Mouse (Mus musculus) bone marrow, adult 2 months (tissue): ENCODE measurements around the gene Wdr75. TPM values are rescaled to one million over a fixed set of nuclear protein-coding genes. Genes with fewer than 3 reads are reported as not detected.

Source experiments
- H3K27ac ChIP-seq: fragments of 200-500 bp; 2 replicates; pipeline ENCODE4 v1.5.1; 2012; ENCODE audit warnings: low read depth, mild to moderate bottlenecking, control low read depth, inconsistent platforms, low read length; ENCODE audit not compliant: control insufficient read depth, poor library complexity, insufficient read depth
- H3K4me1 ChIP-seq: fragments of 200-500 bp; 2 replicates; pipeline ENCODE4 v1.6.1; 2011; ENCODE audit warnings: low read length; ENCODE audit not compliant: control insufficient read depth, insufficient read depth
- H3K4me3 ChIP-seq: fragments of 200-500 bp; replicated peaks from 2 replicates; pipeline ENCODE3; 2011; ENCODE audit warnings: mild to moderate bottlenecking, low read depth, low read length, control low read depth; ENCODE audit not compliant: control insufficient read depth
- CTCF ChIP-seq: fragments of 200-500 bp; IDR thresholded peaks from 2 replicates; pipeline ENCODE4 v1.5.1; 2011; ENCODE audit warnings: low read length, control low read depth; ENCODE audit not compliant: control insufficient read depth, insufficient read depth
- POLR2A ChIP-seq: fragments of 200-500 bp; IDR thresholded peaks from 2 replicates; pipeline ENCODE4 v1.6.1; 2011; ENCODE audit warnings: low read depth, mild to moderate bottlenecking, control low read depth, low read length, borderline replicate concordance; ENCODE audit not compliant: control insufficient read depth
- WGBS: fragments of 180-500 bp; shearing (Covaris S2); methylation state at CpG from one replicate; pipeline ENCODE4 v1.1.7; 2018; 5-methylcytosine and 5-hydroxymethylcytosine counted together
- polyA plus RNA-seq: library from polyadenylated mRNA; stranded (reverse); fragments of >200 nt; gene quantifications from 2 replicates; pipeline ENCODE4 v1.2.4, GENCODE M21; 2011; ENCODE audit warnings: low replicate concordance; ENCODE audit not compliant: missing spikeins, insufficient read depth, insufficient read length

Wdr75 gene
- polyA plus RNA-seq, 1 experiment = 91.3 TPM

- no peaks in the 10 kb centered on the region; the same call in 1 of the 2 replicates for H3K4me1 ChIP-seq
- TF ChIP-seq POLR2A (no peak), CTCF (no peak)
- H3K4me3 ChIP-seq = no peak overlapping the region
- no peak overlapping the region for H3K27ac ChIP-seq
Measured at GRCm38 (mm10) chr1:45861162-45861561, 66.2 kb downstream of the Wdr75 start.

GRCm38 (mm10) chr1:45863641-45864040 lies 68.7 kb downstream of the Wdr75 start:
- 82% methylated on average over 3 of the region's 3 CpGs for WGBS

GRCm38 (mm10) chr1:45864564-45865014 lies 69.6 kb downstream of the Wdr75 start:
- H3K4me3 ChIP-seq = no peak overlapping the region
- no peak for TF ChIP-seq POLR2A
- H3K27ac ChIP-seq = no peak overlapping the region
- peaks cover 1% of the 10 kb centered on the region; the same call in 1 of the 2 replicates for H3K4me1 ChIP-seq
- 54% methylated on average over 4 of the region's 4 CpGs for WGBS

More at GRCm38 (mm10) chr1:45863641-45864040, 68.7 kb downstream of the Wdr75 start:
- no peak for TF ChIP-seq CTCF
- no peak for TF ChIP-seq POLR2A
- no peak overlapping the region for H3K4me3 ChIP-seq
- H3K27ac ChIP-seq = no peak overlapping the region
- H3K4me1 ChIP-seq = no peaks in the 10 kb centered on the region; the same call in 1 of the 2 replicates

GRCm38 (mm10) chr1:45865316-45865715 lies 70.3 kb downstream of the Wdr75 start:
- 53% methylated on average over 1 of the region's 1 CpGs for WGBS
- H3K4me3 ChIP-seq = no peak overlapping the region
- no peak overlapping the region; the same call in 1 of the 2 replicates for H3K27ac ChIP-seq
- H3K4me1 ChIP-seq = peaks cover 1% of the 10 kb centered on the region; the same call in 1 of the 2 replicates
- TF ChIP-seq POLR2A (no peak), CTCF (no peak)

GRCm38 (mm10) chr1:45865727-45866126 lies 70.8 kb downstream of the Wdr75 start:
- peaks cover 1% of the 10 kb centered on the region; the same call in 1 of the 2 replicates for H3K4me1 ChIP-seq
- no peak for TF ChIP-seq CTCF
- no peak for TF ChIP-seq POLR2A
- no peak overlapping the region for H3K4me3 ChIP-seq
- 14% methylated on average over 5 of the region's 5 CpGs for WGBS
- no peak overlapping the region; the same call in 1 of the 2 replicates for H3K27ac ChIP-seq

GRCm38 (mm10) chr1:45866288-45867018 lies 71.5 kb downstream of the Wdr75 start:
- Histone ChIP-seq H3K27ac (no peak overlapping the region), H3K4me3 (no peak overlapping the region), H3K4me1 (peaks cover 1% of the 10 kb centered on the region; the same call in 1 of the 2 replicates)
- TF ChIP-seq CTCF (no peak), POLR2A (no peak)
- 64% methylated on average over 3 of the region's 3 CpGs for WGBS

GRCm38 (mm10) chr1:45868050-45868449 lies 73.1 kb downstream of the Wdr75 start:
- H3K27ac ChIP-seq = no peak overlapping the region; the same call in 1 of the 2 replicates
- H3K4me1 ChIP-seq = peaks cover 1% of the 10 kb centered on the region; the same call in 1 of the 2 replicates
- TF ChIP-seq CTCF (no peak), POLR2A (no peak)
- no peak overlapping the region for H3K4me3 ChIP-seq
- 81% methylated on average over 1 of the region's 1 CpGs for WGBS

- 27% methylated on average over 3 of the region's 3 CpGs for WGBS
- Histone ChIP-seq H3K4me1 (peaks cover 1% of the 10 kb centered on the region; the same call in 1 of the 2 replicates), H3K4me3 (no peak overlapping the region), H3K27ac (peak overlapping the region; percentile 76; the same call in 1 of the 2 replicates)
- TF ChIP-seq CTCF = no peak
- no peak for TF ChIP-seq POLR2A
Measured at GRCm38 (mm10) chr1:45868479-45869137, 73.6 kb downstream of the Wdr75 start.

Other genes with a start within 250 kb of the Wdr75 start
- not detected in 2 replicates for gene Gm5269, start 95.1 kb downstream of the Wdr75 start, polyA plus RNA-seq
- gene Slc40a1, start 131.4 kb downstream of the Wdr75 start, polyA plus RNA-seq = 36.5 and 41.1 TPM in 2 replicates